Mouse (Mus musculus) lung, postnatal 4 days (tissue): ENCODE results near the gene Il17rc.

Experiments
- DNase-seq, 2 experiments: peaks; one replicate each; pipeline ENCODE4 v3.0.0; 2021

Gene Il17rc

GRCm38 (mm10) chr6:113471297-113471936 is at the start of gene Il17rc:
Il17rc (plus strand) TSS chr6:113471427.
- DNase-seq, result peak; percentile 71 to 80

GRCm38 (mm10) chr6:113423000-113423399 is 48.2 kb upstream of the Il17rc start:
- DNase-seq, result no peak

- no peak for DNase-seq
These were observed 47.0 kb upstream of the Il17rc start for GRCm38 (mm10) chr6:113424187-113424586.

- DNase-seq, result no peak
These were observed 44.5 kb upstream of the Il17rc start for GRCm38 (mm10) chr6:113426696-113427095.

- DNase-seq, result peak in 1 of 2 experiments; percentile 74
These were observed 43.8 kb upstream of the Il17rc start for GRCm38 (mm10) chr6:113427397-113427796.

GRCm38 (mm10) chr6:113428006-113428405 is 43.2 kb upstream of the Il17rc start:
- DNase-seq, result no peak

GRCm38 (mm10) chr6:113429965-113430364 is 41.3 kb upstream of the Il17rc start:
- DNase-seq, result no peak

- no peak for DNase-seq
These were observed 40.4 kb upstream of the Il17rc start for GRCm38 (mm10) chr6:113430846-113431245.

- DNase-seq, result no peak
These were observed 39.4 kb upstream of the Il17rc start for GRCm38 (mm10) chr6:113431801-113432200.

- DNase-seq, result no peak
These were observed 37.6 kb upstream of the Il17rc start for GRCm38 (mm10) chr6:113433661-113434060.

- DNase-seq, result no peak
These were observed 36.5 kb upstream of the Il17rc start for GRCm38 (mm10) chr6:113434691-113435090.

- peak in 1 of 2 experiments; percentile 40 for DNase-seq
These were observed 35.5 kb upstream of the Il17rc start, which contains the start of gene Cidec for GRCm38 (mm10) chr6:113435664-113436205. Cidec (minus strand) TSS chr6:113435760.

- DNase-seq, result no peak
These were observed 34.1 kb upstream of the Il17rc start for GRCm38 (mm10) chr6:113437135-113437534.

GRCm38 (mm10) chr6:113438721-113439430 is 32.4 kb upstream of the Il17rc start:
- no peak for DNase-seq

- no peak for DNase-seq
These were observed 30.5 kb upstream of the Il17rc start for GRCm38 (mm10) chr6:113440686-113441085.

- DNase-seq, result peak in 1 of 2 experiments; percentile 76
These were observed 30.0 kb upstream of the Il17rc start for GRCm38 (mm10) chr6:113441147-113441680.

GRCm38 (mm10) chr6:113442087-113442441 is 29.2 kb upstream of the Il17rc start:
- DNase-seq, result no peak

GRCm38 (mm10) chr6:113442442-113443090 is 28.7 kb upstream of the Il17rc start, which contains the start of gene Jagn1:
Jagn1 (plus strand) TSS chr6:113442569.
- peak; percentile 90 to 93 for DNase-seq

GRCm38 (mm10) chr6:113443091-113443490 is 28.1 kb upstream of the Il17rc start:
- DNase-seq, result no peak

GRCm38 (mm10) chr6:113444207-113444965 is 26.8 kb upstream of the Il17rc start:
- no peak for DNase-seq

- no peak for DNase-seq
These were observed 23.6 kb upstream of the Il17rc start for GRCm38 (mm10) chr6:113447639-113448038.

GRCm38 (mm10) chr6:113451839-113452238 is 19.4 kb upstream of the Il17rc start:
- DNase-seq, result no peak
